Mouse (Mus musculus) yolk sac, embryonic 10.5 days (tissue): Measurements from ENCODE around the gene Fkbp6.
"Not testable (repeated sequence)": the region's sequence is repeated elsewhere in the genome, so short reads cannot be mapped to it uniquely, and the experiment has no call there.

Source experiments
- DNase-seq: peaks from one replicate; pipeline ENCODE4 v3.0.0-alpha.2; 2017; ENCODE audit warnings: low spot score

The Fkbp6 gene

DNA sequence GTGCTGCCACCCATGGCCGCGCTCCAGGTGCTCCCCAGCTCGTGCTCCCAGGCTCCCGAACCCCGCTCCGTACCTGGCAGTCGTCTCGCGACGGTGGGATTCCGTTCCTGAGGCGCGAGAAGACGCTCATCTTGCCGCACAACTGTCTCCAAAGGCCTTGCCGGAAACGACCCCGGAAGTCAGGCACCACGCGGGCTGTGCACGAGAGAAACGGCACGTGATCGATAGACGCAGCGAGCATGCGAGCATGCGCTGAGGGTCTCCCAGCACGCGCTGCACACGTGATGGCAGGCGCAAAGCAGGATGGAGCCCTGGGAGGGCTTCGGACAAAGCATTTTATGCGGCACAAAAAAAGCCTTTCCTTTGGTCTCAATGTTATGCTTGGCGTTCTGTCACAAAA lies at the start of gene Fkbp6:
Fkbp6 (minus strand) TSS at position 183 of the 400 bp plus-strand sequence.
- no peak for DNase-seq

- no peak for DNase-seq
Observed at GRCm38 (mm10) chr5:135399382-135399781, 49.5 kb upstream of the Fkbp6 start.

DNA sequence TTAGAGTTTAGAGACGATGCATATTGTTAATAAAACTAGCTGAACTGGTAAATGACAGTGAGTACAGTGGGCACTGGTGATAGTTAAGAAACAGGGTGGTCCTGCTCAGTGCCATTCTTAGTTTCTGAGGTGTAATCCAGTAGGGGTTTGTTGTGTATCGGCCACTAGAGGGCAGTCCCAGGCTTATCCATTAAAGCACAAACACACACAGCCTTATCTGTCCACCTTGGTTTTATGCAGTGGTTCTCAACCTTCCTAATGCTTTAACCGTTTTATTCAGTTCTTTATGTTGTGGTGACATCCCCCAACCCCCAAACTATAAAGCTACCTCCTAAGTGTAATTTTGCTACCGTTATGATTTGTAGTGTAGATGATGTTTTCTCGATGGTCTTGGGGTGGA lies 46.0 kb upstream of the Fkbp6 start:
- DNase-seq = peak; percentile 21

- peak; percentile 84 for DNase-seq
Observed at GRCm38 (mm10) chr5:135394004-135394823, 44.4 kb upstream of the Fkbp6 start, which contains the start of gene Pom121. TSS of gene Pom121 (minus strand) at chr5:135394546.

- no peak for DNase-seq
Observed at GRCm38 (mm10) chr5:135383771-135384170, 33.9 kb upstream of the Fkbp6 start.

DNA sequence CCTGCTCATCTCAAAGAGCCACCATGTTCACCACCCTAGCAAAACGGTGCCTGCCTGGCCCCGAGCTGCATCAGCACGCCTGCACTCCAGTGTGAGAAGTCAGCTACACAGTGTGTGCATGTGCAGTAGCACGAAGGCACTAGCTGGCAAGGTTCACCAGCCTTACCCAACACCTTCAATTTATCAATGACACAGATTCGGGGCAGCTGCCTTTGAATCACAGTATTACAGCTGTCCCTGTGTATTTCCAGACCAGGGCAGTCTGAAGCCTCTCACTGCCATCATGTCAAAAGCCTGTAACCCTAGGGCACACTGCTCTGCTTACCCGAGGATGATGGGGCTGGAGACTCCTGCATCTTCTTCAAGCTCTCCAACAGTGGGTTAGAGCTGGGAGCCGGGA lies 32.9 kb upstream of the Fkbp6 start:
- no peak for DNase-seq

- DNase-seq = no peak
Observed at GRCm38 (mm10) chr5:135381356-135381925, 31.6 kb upstream of the Fkbp6 start.

DNA sequence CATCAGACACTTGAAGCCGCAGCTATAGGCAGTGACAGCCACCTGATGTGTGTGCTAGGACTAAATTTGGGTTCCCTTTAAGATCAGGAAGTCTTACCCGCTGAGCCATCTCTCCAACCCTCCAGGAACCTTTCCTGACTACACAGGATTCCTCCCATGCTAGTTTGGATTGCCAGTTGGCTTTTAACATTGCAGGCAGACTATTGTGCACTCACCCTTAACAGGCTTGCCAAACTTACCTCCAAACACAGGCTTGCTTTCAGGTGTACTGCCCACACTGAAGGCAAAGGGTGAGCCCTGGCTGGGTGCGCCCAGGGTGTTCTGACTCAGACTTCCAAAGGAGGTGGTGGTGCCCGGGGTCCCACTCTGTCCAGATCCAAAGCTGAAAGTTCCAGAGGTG lies 30.8 kb upstream of the Fkbp6 start:
- DNase-seq = no peak

DNA sequence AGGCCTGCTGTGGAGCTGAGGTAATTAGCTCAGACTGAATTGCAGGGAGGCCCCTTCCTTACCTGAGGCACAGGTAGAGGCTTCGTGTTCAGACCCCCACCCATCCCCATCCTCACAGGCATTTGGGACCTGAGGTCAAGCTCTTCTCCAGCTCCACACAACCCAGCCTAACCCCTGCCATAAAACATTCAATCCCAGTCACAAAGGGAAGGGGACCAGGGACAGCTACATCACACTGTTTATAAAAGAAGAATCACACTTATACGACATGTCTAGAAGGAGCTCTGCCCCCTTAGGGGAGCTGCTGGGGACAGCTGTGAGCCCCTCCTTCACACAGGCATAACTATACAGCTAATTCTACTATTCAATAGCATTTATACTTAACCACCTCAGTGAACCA lies 26.5 kb upstream of the Fkbp6 start:
- DNase-seq = no peak

DNA sequence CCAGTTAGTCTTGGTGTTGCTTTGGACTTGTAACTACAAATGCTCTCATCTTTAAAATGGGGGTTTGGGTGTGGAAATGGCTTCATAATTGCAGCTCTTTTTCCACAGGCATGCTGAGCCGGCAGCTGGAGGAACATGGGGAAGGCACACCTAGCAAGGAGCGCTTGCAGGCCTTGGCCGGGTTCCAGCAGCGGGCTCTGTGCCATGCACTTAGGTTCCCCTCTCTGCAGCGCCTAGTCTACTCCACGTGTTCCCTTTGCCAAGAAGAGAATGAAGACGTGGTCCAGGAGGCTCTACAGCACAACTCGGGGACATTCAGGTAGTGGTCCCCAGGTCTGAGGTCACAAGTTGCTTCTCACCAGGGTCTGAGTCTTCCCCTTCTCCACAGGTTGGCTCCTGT lies 25.3 kb upstream of the Fkbp6 start:
- DNase-seq = no peak

DNA sequence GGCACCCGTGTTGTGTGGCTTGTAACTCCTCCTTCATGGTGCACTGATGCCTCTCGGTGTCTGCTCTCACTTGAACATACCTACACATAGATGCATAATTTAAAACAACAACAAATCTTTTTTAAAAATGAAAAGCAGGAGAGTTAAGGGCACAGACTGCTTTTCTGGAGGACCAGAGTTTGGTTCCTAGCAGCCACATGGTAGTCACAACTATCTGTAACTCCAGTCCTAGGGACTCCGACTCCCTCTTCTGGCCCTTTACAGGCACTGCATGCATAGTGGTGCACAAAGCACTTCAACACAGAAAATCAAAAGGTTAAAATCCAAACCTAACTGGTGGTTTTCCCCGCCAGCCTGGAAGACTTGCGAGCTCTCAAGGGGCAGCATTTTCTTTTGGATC lies 23.8 kb upstream of the Fkbp6 start:
- DNase-seq = no peak

DNA sequence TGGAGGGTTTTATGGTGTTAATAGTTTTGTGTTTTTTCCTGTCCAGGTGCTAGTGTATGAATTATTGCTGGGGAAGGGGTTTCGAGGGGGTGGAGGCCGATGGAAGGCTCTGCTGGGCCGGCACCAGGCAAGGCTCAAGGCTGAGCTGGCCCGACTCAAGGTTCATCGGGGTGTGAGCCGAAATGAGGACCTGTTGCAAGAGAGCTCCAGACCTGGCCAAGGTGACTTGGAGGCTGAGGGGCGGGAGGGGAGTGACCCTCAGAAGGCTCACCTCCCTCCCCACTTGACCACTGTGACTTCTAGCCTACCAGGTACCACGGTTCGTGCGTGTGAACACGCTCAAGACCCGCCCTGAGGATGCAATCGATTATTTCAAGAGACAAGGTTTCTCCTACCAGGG lies 21.4 kb upstream of the Fkbp6 start:
- no peak for DNase-seq

DNA sequence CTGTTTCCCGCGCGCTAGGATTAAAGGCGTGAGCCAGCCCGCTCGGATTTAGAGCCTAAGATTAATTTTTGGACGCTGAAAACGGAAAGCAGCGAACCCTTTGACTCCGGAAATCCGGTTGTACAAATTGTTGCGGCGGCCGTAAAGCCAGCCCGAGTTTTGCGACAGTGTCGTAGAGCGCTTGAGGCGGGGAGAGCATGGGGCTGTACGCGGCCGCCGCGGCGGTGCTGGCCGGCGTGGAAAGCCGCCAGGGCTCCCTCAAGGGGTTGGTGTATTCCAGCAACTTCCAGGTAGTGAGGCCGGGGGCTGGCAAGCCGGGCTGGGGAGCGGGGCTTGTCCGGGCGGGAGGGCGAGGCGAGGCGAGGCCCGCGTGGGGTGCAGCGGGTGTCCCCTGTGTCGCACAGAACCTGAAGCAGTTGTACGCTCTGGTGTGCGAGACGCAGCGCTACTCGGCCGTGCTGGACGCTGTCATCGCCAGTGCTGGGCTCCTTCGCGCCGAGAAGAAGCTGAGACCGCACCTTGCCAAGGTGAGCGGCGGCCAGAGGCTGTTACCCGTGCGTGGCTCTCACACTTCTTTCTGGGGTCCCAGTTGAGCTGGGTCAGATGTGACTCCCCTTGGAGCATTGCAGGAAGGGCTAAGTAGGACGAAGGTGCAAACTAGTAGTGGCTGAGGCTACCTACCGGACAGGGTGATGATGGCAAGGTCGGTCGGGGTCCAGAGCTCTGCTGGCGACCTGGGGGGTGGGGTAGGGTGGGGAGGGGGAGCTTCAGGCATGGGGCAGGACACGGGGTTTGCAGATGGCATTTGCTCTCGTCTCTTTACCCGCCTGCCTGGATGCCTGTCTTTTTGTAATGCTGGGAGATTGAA lies 20.2 kb upstream of the Fkbp6 start, which contains the start of gene Nsun5:
Nsun5 (plus strand) TSS at position 167 of the 868 bp plus-strand sequence.
- DNase-seq = peak; percentile 93

- not testable (repeated sequence) for DNase-seq
Observed at GRCm38 (mm10) chr5:135369196-135369595, 19.4 kb upstream of the Fkbp6 start.

- no peak for DNase-seq
Observed at GRCm38 (mm10) chr5:135368312-135368711, 18.5 kb upstream of the Fkbp6 start.

GRCm38 (mm10) chr5:135367841-135368240 lies 18.0 kb upstream of the Fkbp6 start:
- DNase-seq = no peak

- no peak for DNase-seq
Observed at GRCm38 (mm10) chr5:135363540-135363939, 13.7 kb upstream of the Fkbp6 start.

- no peak for DNase-seq
Observed at GRCm38 (mm10) chr5:135362572-135362971, 12.7 kb upstream of the Fkbp6 start.

DNA sequence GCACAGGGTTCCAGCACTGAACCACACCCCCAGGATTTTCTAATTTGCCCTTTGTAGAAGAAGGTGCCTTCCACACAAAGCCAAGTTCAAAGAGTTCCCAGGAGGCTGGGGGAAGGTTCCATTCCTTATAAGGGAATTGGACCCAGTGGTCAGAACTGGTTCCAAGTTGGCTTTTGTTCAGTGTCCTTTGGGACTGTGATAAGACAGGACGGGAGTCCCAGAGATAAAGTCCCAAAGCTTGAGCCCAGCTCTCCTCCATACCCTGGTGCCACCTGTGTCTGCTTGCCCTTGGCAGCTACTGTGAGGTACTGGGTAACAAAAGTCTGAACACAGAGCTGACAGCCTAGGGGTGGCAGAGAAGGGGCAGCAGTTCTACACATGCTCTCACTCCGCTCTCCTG lies 9.9 kb upstream of the Fkbp6 start:
- no peak for DNase-seq

DNA sequence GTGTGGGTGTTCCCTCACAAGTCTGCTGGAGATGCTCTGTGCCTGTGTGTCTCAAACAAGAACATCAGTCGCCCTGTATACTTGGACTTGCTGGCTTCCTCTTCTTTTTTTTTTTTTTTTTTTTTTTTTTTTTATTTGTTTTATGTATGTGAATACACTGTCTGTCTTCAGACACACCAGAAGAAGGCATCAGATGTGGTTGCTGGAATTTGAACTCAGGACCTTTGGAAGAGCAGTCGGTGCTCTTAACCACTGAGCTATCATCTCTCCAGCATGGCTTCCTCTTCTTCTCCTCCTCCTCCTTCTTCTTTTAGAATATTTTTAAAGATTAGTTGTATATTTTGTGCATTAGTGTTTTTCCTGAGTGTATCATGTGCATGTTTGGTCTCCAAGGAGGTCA lies 7.7 kb upstream of the Fkbp6 start:
- no peak for DNase-seq

GRCm38 (mm10) chr5:135356090-135356489 lies 6.2 kb upstream of the Fkbp6 start:
- DNase-seq = no peak

DNA sequence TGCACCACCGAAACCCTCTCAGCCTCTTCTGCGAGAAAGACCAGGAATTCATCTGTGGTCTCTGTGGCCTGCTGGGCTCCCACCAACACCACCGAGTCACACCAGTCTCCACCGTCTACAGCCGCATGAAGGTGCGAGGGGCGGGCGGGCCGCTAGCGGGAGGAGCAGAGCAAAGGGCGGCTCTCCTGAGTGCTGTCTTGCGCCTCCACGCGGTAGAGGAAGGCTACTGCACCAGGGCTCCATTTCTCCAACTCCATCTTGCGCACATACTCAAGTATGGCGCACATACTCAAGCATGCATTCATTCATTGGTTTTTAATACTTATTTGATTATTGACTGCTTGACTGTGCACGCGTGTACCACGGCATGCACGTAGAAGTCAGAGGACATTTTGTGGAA lies 3.7 kb upstream of the Fkbp6 start:
- DNase-seq = no peak

- DNase-seq = no peak
Observed at GRCm38 (mm10) chr5:135352995-135353394, 3.2 kb upstream of the Fkbp6 start, which contains the start of gene Trim50. TSS of gene Trim50 (plus strand) at chr5:135353295.
